Mouse (Mus musculus) small intestine, adult 2 months (tissue): Measurements from ENCODE around the gene Zcchc14.

Source experiments
- CTCF ChIP-seq: fragments of 200-500 bp; IDR thresholded peaks from 2 replicates; pipeline ENCODE4 v1.5.1; 2012; ENCODE audit warnings: low read depth, mild to moderate bottlenecking, control low read depth, inconsistent platforms, low read length, moderate library complexity, mixed read lengths; ENCODE audit not compliant: insufficient replicate concordance, insufficient read length; ENCODE audit errors: extremely low read depth
- POLR2A ChIP-seq: fragments of 200-500 bp; IDR thresholded peaks from 2 replicates; pipeline ENCODE4 v1.6.1; 2012; ENCODE audit warnings: low read depth, mild to moderate bottlenecking, control low read depth, inconsistent platforms, low read length, moderate library complexity

GRCm38 (mm10) chr8:121635534-121635933, 17.2 kb downstream of the Zcchc14 start:
- TF ChIP-seq CTCF (no peak), POLR2A (no peak)
